Mouse (Mus musculus): ENCODE measurements at regions not wholly inside any gene's neighbourhood (a gene's known extent, or its start where the extent isn't known, plus 50 kb on each side); places are given as distances from the start of the nearest gene placed in this dataset.

GRCm38 (mm10) chr1:181291966-181292365, 60.5 kb upstream of the Cnih3 start:
- TF ChIP-seq CTCF (IDR thresholded peaks at IDR 0.05; ENCODE audit: low read depth): no peak
- no peak for TF ChIP-seq EP300 (optimal IDR thresholded peaks at IDR 0.05)
